Mouse (Mus musculus) cerebellum, postnatal 14 days (tissue): ENCODE data around the gene Vwf.

Experiments used
- DNase-seq, 2 experiments: peaks; one replicate each; pipeline ENCODE4 v3.0.0; 2021; ENCODE audit warnings: mixed read lengths in 2 of 2

Vwf gene

GRCm38 (mm10) chr6:125546474-125546873, at the start of gene Vwf:
Gene Vwf (plus strand): TSS chr6:125546774.
- no peak for DNase-seq

DNA sequence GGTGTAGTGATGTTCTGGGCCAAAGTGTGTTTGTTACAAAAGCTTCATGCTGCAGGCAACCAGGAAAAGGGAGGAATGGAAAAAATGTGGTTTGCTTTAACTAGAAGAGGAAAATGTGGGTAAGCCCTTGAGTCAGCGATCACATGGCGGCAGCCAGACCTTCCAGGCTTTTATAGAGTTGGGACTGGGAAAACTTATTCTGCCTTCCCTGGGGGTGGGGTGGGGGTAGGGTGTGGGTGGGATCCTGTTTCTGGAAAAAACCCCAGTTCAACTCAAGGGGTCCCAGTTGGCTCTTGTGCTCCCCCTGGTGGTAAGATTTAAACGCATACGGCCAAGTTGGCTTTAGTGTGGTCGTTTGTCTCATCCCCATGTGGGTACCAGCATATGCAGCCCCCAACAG, 48.5 kb upstream of the Vwf start:
- peak in 1 of 2 experiments; percentile 51 for DNase-seq

DNA sequence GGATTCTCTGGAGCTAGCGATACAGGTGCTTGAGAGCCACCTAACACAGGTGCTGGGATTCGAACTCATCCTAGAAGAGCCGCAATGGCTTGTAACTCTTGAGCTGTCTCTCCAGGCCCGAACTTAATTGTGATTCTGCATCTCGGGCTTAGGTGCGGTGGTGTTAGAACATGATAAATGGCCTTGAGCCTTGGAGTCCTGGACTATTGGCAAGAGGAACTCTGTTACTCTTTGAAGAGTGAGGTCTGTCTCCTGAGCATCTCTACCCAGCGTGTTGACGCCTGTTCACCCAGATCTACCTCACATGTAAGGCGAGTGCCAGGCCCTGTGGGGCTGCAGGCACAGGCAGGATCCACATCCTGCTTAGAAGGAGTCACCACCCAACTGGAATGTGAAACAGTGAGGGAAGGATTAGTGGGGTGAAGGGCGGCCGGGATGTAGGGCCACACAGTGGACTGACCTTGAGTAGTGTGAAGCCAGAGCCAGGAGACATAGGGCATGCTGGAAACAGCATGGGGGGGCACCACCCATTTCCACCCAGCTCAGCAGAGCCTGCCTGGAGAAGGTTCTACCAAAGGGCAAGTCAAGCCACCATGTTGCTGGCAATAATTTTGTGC, 43.3 kb upstream of the Vwf start:
- DNase-seq: no peak

GRCm38 (mm10) chr6:125504622-125505355, 41.8 kb upstream of the Vwf start:
- no peak for DNase-seq

DNA sequence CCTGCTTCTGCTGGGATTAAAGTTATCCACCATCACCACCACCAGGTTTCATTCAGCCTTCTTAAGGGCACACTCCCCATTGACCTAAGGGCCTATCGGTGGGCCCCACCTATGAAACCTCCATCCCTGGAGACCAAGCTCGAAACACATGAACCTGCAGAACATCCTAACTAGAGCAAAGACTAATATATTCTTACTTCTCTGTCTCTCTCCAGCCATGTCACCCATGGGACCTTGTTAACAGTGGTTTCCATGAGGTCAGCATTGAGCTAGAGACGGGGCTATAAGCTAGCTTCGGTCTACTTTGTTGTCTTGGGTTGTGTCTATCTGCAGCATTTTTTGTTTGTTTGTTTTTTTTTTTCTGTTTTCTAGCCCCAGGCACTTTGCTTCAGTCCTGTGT, 40.1 kb upstream of the Vwf start:
- no peak for DNase-seq

GRCm38 (mm10) chr6:125509783-125510182, 36.8 kb upstream of the Vwf start:
- DNase-seq: no peak

DNA sequence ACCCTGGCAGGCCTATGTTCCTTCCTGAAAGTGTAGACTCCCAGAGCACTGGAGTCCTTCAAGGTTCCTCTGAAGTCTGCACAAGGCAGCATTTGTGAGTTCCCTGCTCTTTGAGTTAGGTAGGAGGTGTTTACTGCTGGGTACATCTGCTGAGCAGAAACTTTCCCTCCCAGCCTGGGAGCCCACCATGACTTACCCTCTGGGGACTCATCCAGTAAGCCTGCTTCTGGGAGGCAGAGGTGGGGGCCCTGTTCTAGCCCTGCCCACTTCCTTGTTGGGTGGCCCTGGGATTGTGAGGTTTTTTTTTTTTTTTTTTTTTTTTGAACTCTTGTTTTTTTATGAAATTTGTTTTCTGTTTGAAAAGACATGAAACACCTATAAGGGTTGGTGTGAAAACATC, 35.9 kb upstream of the Vwf start:
- no peak for DNase-seq

GRCm38 (mm10) chr6:125511196-125511595, 35.4 kb upstream of the Vwf start:
- DNase-seq: no peak

GRCm38 (mm10) chr6:125512950-125513596, 33.5 kb upstream of the Vwf start:
- no peak for DNase-seq

GRCm38 (mm10) chr6:125515503-125516315, 30.9 kb upstream of the Vwf start:
- peak; percentile 9 to 37 for DNase-seq

DNA sequence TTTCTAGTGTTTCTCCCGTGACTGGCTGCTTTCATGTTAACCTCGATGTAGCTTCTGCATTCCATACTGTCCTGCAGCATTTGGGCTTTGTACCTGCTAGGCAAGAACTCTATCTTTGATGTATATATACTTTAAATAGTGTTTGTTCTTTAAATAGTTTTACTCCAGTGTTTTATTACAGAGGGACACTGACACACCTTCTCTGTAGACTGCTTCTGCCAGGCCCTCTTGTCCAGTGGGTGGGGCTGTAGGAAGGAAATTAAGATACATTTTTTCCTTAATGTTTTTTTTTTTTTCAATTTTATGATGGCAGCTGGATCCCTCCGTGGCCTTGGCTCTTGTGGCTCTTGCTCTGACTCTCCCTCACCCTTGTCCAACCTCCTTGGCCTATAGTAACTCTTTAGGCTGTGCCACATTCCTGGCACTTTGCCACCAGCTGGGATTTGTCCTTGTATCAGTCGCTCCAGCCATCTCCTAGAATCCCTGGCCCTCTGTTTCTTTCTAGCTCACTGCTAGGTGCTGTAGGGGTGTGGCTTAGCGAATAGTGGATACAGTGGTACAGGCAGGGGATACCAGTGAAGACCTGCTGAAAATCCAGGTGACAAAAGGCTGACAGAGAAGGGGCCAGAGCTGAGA, 24.9 kb upstream of the Vwf start:
- DNase-seq: peak in 1 of 2 experiments; percentile 22

DNA sequence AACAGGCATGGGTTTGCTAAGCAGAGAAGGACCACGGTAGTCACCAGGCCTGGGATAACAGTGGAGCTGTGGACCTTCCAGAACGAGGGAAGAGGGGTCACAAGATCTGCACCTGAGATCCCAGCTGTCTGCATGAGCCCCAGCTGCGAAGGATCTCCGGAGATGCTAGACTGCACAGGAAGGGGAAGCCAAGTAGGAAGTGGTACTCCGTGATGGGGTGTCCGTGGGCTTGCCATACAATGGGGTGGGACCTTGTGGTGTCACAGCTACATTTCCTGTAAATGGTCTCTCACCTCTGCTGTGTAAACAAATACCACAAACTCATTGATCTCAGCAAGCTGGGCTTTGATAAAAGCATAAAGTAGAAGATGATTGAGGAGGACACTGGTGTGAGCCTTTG, 22.5 kb upstream of the Vwf start:
- DNase-seq: no peak

GRCm38 (mm10) chr6:125526066-125526465, 20.5 kb upstream of the Vwf start:
- DNase-seq: no peak

- DNase-seq: no peak
Observed at GRCm38 (mm10) chr6:125528614-125529200, 17.9 kb upstream of the Vwf start.

DNA sequence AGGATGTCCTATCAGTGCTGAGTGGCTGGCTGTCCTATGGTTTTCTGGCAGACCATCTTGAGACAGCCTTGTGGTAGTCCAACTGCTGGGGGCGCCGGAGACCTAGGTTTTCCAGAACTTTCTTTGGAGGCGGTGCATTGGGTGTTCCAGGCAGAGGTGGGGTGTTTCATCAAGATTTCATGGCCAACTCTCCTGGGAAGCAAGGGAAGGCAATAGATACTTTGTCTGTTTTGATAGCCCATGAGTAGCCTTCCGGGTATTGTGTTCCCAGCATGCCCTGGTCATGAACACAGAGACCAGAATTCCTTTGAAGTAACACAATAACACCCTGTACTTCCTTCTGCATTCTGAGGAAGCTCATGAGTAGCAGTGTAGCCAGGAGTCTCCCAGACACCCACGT, 17.1 kb upstream of the Vwf start:
- no peak for DNase-seq

DNA sequence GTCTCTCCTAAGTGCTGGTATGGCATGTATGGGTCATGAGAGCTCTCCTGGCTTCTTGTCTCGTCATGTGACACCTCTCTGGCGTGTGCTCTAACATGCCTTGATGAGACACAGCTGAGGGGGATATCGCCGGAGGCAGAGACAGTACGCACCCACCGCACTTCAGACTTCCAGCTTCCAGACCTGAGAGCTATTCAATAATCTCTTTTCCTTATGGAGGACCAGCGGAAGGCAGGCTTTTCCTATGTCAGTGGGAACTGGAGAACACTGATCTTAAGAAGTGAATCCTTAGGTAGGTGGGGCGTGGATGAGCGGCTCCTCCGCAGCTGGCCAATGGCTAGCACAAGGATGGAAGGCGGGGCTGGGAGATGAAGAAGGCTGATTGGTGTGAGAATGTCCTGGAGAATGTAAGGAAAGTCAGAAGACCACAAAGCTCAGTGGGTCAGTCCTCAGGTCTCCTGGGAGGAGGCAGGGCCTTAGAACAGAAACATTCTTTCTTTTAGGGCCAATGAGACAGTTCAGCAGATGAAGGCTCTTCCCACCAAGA, 13.4 kb upstream of the Vwf start:
- no peak for DNase-seq

DNA sequence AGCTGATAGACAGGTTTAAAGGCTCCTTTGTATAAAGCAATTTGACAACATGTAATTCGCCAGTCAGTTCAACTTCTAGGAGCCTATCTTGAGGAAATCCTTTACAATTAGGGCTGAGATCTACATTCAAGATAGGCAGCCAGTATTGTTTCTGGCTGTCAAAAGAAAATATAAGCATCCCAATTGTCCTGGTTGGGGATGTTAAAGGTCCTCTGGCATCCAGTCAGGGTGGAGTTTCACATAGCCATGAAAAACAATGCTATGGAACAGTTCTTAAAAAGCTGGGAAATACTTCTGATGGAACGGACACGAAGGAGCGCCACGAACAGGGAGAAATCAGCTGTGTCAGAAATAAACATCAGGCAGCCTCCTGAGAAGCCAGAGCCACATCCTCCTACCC, 11.6 kb upstream of the Vwf start:
- no peak for DNase-seq

- DNase-seq: no peak
Observed at GRCm38 (mm10) chr6:125538469-125538868, 8.1 kb upstream of the Vwf start.

GRCm38 (mm10) chr6:125539423-125539822, 7.2 kb upstream of the Vwf start:
- DNase-seq: peak in 1 of 2 experiments; percentile 9

- no peak for DNase-seq
Observed at GRCm38 (mm10) chr6:125540199-125540598, 6.4 kb upstream of the Vwf start.

DNA sequence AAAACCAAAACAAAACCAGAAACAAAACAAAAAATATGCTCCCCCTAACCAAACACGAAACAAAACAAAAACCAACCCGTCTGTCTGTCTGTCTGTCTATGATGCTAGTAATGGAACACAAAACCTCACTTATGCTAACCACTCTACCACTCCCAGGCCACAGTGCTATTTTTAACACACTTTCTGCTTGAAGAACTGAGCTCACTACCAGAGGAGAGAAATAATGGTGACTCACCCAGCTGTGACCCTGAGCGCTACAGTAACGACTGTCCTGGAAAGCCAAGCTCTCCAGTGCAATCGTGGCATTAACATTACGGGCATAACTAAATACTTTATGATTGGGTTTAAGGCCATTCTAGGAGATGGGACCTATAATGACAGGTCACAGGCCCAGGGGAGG, 5.7 kb upstream of the Vwf start:
- DNase-seq: no peak

DNA sequence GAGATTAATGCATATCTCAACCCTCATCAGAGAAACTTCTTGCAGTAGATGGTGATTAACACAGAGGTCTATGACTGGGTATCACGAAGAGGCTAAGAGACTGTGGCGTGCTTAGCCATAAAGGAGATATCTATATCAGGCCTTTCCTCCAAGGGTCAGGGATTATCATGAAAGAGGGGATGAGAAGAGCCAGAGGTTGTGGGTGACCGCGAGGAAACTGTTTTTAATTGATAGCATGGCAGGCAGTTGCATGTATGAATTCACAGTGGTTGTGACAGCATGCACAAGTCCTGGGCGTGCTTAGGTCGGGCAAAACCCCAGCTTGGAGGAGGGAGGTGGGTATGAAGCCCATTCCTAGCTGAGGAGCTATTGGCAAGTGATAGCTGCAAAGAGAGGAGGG, 5.3 kb upstream of the Vwf start:
- no peak for DNase-seq
